Mouse (Mus musculus): ENCODE results near the gene Ykt6.
"Not testable (repeated sequence)": the region's sequence is repeated elsewhere in the genome, so short reads cannot be mapped to it uniquely, and the experiment has no call there.

Ykt6 gene

DNA sequence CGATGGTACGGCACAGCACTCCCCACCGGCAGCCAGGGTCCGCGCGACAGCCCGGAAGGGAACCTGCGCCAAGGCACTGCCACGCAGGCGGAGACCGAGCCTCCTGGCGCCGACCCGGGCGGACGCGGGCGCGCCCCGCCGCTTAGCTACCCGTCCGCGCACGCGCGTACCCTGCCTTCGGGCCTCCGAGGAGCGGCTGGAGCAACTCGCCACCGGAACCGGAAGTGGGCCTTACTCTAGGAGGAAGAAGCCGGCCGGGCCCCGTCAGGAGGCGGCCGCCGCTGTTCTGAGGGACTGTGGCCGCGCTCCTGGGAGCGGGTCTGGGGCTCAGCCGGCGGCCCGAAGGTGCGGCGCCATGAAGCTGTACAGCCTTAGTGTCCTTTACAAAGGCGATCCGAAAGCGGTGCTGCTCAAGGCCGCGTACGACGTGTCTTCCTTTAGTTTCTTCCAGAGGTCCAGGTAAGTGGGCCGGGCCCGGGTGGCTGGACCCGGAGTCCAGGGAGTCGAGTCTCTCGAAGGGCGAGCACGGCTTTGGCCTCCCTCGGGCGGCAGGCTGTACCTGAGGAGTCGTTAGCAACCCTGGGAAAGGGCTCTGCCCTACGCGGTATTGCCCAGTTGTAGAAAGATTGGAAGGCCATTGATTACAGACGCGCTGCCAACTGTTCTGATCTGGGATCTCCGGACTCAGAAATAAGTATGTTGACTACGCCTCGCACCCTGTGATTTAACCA is at the start of gene Ykt6:
Gene Ykt6 (plus strand): TSS at position 148 of the 731 bp plus-strand sequence.
- peak; percentile 96 for DNase-seq (ENCODE audit: low spot score)

DNA sequence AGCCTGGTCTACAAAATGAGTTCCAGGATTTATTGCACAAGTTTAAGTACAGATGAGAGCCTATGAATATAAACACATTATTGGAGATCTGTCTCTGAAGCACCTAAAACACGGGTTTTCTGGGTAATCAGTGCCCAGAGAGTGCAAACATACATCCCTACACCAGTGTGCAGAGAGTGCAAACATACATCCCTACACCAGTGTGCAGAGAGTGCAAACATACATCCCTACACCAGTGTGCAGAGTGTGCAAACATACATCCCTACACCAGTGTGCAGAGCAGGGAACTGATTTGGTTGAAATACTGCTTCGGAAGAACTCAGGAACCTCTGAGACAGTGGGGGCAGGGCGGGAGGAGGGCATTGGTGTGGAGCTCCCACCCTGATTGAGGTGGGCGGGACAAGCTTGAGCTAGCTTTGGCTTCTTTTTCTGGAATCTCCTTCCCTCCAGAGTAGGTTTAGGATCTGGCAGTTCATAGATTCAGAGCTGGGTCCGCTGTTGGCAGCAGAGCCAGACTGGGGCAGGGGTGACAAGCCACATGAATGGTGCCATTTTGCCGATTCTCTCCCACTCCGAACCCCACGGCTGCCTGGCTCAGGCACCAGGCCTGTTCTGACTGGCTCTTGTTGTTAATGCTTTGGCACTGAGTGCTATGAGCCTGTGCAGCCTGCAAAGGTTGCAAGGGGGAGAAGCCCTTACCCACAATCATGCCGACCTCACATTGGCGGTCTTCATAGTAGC is 49.5 kb upstream of the Ykt6 start:
- no peak for DNase-seq (ENCODE audit: low spot score)

DNA sequence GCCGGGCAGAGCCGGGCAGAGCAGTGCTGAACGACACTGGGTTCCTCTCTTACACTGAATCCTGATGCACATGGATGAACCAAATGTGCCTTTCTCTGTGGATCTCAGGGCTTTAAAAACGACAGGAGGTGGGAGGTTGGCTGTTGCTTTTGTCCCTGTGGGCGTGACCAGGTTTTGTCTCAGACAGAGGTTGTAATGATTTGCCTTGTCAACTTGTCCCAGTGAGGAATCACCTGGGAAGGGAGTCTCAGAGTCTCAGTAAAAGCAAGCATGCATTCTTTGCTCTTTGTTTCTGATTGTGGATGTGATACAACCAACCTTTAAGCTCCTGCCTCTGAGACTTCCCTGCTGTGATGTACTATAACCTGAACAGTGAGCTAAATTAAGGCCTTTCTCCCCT is 48.4 kb upstream of the Ykt6 start:
- no peak for DNase-seq (ENCODE audit: low spot score)

DNA sequence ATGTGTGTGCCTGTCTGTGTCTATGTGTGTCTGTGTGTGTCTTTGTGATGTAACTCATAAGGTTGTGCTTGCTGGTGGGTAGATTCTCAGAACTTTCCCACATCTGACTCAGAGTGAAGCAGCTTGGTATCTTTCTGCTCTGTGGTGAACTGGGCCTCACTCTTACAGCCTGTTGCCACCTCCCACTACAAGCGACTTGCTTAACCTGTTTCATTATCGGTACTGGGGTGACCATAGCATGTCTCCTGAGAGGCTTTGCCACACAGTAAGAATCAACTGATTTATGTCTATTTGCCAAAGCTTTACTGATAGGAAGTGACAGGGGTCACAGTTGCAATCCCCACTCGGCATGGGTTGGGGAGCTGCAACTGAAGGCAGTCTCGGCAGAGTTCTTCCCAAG is 46.9 kb upstream of the Ykt6 start:
- DNase-seq (ENCODE audit: low spot score) = no peak

DNA sequence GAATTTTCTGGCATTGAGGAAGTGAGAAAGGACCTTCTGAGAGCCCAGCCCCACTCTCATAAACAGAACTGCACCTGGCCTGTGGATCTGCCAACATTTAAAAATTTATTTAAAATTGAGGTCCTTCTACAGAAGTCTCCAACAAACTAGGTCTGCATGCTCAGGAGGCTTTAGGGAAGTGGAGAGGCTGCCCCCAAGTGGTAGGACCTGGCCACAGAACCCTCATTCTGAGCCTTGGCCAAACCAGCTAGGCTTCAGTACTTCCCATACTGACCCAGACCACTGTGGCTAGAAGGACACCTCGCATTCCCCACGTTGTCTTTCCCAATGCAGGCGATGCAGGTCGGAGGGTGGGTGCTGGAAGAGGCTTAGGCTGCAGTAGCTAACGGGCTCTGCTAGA is 42.9 kb upstream of the Ykt6 start:
- peak; percentile 51 for DNase-seq (ENCODE audit: low spot score)

DNA sequence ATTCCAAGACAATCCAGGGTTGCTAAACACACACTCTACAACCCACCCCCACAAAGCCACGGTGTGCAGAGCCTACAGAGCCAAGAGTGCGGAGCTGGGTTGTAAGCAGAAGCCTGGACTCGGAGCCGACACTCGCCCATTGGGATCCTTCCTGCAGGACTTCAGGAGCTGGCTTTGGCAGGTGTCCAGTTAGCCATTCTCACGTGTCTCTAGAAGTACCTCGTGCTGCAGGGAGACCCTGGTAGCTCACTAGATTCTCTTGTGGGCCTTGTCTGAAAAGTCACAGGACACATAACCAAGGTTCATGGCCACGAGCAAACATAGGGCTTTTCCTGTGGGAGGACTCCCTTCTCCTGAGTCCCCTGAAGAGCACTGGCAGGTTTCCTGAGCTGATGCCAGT is 42.2 kb upstream of the Ykt6 start:
- no peak for DNase-seq (ENCODE audit: low spot score)

DNA sequence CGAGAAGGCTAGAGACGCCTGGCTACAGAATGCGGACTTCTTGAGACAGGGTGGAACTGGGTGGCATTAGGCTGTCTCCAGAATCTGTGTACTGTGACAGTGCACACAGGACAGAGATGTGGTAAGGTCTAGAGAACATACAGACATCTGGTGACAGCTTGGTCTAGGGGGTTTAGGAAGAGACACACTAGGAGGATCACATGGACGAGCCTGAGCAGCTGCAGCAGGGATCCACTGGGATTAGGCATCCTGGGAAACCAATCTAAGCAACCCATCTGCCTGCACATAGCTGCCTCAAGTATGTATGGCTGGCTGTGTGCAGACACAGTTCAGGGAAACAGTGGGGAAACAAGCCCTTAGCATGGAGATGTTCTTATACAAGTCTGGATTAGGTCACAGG is 41.6 kb upstream of the Ykt6 start:
- DNase-seq (ENCODE audit: low spot score) = no peak

DNA sequence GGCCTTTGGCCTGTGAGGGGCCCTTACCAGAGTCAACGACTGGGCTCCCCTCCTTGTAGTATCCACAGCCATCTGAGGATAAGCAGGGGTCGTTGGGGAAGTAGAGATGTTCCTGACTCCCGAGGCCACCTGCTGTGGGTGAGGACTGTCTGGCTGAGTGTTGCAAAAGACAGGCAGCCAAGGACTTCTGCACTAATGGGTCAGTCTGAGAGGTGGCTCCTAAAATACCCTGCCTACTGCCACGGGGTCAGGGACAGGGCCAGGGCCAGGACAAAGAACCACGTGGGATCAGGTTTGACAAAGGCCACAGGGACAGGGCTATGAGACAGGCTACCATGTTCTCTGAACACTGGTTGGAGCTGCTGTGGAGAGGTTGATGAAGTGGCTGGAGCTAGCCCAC is 40.6 kb upstream of the Ykt6 start:
- no peak for DNase-seq (ENCODE audit: low spot score)

DNA sequence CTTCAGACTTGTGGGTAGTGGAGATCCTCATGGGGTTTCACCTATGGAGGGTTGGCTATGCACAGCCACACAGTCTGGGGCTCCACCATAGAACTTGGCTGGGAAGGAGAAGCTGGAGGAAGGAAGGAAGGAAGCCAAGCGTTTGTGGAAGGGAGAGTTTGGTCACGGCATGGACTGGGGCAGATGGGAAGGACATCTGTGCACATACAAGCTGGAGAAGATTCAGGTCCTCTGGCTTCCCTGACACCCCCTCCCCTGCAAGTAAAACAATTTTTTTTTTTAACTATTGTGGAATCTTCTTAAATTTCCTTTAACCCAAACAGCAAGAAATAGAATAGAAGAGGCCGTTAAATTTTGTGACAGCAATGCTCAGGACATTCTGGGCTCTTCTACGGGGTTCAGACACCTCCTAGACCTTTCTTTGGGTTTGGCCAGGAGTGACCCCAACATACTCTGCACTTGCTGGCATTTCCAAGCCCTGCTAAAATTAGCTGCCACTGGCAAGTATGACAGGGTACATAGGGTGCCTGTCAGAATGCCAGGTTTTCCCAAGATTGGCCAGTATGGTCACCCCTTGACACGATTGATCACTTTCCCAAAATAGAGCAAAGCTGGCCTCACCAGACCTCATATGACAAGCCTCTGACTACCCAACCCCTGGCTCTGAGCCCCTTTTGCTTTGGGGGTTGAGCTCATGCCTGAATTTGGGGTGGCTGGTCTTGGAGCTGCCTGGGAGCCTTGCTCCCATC is 39.9 kb upstream of the Ykt6 start:
- DNase-seq (ENCODE audit: low spot score) = no peak

DNA sequence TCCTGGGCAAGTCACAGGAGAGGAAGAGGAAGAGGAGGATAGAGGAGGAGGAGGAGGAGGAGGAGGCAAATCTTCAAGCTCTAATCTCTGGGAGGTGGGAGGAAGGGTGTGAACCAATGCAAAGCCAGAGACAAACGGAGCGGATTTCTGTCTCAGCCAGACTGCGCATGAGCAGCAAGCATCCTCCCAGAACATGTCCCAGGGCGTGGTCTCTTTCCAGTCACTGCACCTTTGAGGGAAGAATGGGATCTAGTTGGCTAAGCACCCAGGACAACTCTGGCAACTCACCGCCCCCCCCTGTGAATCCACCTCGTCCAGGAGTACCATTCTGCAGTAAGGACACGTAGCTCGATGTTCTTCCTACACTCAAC is 39.3 kb upstream of the Ykt6 start:
- DNase-seq (ENCODE audit: low spot score) = no peak

DNA sequence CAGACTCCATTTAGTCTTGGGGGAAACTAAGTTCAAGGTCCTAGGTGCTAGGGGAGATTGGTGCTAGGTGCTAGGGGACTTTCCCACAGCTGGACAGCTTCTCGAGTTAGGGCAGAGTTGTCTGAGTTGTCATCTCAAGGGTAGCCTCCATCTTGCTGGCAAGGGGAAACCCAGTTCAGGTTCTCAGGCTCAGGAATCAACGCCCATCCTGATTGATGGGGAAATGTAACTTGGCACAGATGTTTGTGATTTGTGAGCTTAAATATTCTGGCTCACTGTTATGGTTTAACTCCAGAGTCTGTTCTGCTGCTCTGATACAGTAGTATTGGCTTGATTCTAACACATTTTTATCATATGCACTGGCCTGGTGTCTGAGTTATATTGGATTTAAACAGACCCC is 37.4 kb upstream of the Ykt6 start:
- DNase-seq (ENCODE audit: low spot score) = no peak

- no peak for DNase-seq (ENCODE audit: low spot score)
Observed at GRCm38 (mm10) chr11:5919606-5920005, 35.9 kb upstream of the Ykt6 start.

DNA sequence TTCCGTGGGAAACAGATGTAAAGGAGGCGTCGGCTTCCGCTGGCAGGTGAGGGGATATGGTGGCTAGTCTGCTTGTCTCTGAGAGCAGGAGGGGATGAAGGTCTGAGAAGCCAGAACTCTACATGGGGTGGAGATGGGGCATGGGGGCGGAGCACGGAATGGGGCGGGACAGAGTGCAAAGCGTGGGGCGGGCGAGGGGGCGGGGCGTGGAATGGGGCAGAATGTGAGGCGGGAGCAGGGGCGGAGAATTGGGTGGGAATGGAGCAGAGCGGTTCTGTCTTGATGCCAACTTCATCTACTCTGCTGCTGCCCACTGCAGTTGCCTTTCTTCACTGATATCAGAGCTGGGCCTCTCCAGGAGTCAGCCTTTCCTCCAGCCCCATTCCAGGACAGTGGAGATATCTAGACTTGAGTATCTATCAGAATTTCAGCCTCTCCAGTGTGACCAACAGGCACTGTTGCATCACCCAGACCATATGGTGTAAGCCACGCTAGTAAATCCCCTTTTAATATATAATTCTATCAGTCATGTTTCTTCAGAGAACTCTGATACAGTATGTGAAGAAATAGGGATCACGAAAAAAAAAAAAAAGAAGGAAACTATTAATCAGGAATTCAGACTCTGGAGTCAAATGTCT is 35.1 kb upstream of the Ykt6 start:
- DNase-seq (ENCODE audit: low spot score) = no peak

DNA sequence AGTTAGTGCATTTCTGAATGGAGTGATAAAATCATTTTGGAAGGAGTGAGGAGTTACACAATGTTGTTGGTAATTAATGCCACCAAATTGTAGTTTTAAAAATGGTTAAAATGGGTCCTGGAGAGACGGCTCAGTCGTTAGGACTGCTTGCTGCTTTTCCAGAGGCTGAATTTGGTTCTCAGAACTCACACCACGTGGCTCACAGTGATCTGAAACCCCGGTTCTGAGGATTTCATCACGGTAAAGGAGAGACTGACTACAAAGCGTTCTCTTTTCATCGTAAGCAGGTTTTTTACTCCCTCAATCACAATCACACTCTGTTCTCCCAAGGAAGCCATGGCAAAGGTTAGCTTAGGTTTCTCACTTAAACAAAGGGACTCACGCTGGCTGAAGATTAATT is 30.8 kb upstream of the Ykt6 start:
- DNase-seq (ENCODE audit: low spot score) = no peak

GRCm38 (mm10) chr11:5926696-5927220 is 28.7 kb upstream of the Ykt6 start:
- DNase-seq (ENCODE audit: low spot score) = no peak

DNA sequence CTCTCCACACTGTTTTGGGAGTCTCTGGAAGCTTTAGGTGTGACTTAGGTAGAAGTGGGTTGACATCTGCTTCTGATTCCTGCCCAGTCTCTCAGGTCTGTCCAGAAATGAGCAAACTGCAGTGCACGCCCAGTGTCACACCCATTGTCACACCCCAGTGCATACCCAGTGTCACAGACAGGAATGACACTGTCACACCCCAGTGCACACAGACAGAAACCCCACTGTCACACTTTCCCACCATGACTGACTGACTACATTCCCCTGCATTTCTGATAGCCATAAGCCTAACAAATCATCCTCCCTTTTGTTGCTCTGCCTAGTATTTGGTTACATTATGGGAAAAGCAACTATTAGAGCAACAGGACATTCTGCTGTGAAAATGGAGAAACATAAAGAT is 24.9 kb upstream of the Ykt6 start:
- DNase-seq (ENCODE audit: low spot score) = no peak

- not testable (repeated sequence) for DNase-seq (ENCODE audit: low spot score)
Observed at GRCm38 (mm10) chr11:5931947-5932346, 23.5 kb upstream of the Ykt6 start.

DNA sequence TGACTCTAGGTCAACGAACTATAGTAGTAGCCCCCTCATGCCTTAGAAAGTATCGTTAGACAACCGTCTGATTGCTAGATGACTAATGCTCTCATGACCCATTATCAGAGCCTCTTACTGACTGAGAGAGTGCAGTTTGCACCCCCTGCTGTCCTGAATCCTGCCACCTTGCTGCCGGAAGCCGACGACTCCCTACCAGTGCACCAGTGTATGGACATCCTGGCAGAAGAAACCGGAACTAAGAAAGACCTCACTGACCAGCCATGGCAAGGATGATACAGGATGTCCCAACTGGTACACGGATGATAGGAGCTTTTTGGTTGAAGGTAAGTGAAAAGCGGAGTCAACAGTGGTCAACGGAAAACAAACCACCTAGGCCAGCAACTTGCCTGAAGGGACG is 21.0 kb upstream of the Ykt6 start:
- DNase-seq (ENCODE audit: low spot score) = not testable (repeated sequence)

DNA sequence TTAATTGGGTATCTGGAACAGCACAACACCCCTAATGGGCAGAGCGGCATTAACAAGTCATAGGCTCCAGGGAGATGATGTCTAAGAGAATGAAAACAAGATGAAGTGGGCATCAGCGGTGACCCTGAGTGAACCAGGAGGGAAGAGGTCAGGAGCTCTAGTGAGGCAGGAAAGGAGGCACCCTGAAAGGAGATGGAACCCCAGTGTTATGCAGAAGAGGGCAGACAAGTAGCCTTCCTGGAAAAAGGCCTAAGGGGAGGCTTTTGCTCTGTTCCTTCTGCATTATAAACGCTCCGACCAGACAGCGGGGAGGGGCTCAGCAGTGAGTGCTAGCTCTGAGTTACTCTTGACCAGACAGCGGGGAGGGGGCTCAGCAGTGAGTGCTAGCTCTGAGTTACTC is 12.5 kb upstream of the Ykt6 start:
- DNase-seq (ENCODE audit: low spot score) = no peak

- DNase-seq (ENCODE audit: low spot score) = no peak
Observed at GRCm38 (mm10) chr11:5945096-5945495, 10.4 kb upstream of the Ykt6 start.

GRCm38 (mm10) chr11:5947796-5948195 is 7.7 kb upstream of the Ykt6 start:
- DNase-seq (ENCODE audit: low spot score) = no peak

- no peak for DNase-seq (ENCODE audit: low spot score)
Observed at GRCm38 (mm10) chr11:5948546-5949250, 6.8 kb upstream of the Ykt6 start.

Measured in urinary bladder, postnatal 25 days (tissue).